Mouse (Mus musculus) lung, postnatal 4 days (tissue): ENCODE measurements at regions not wholly inside any gene's neighbourhood (a gene's known extent, or its start where the extent isn't known, plus 50 kb on each side); places are given as distances from the start of the nearest gene placed in this dataset.

Source experiments
- DNase-seq, 2 experiments: peaks; one replicate each; pipeline ENCODE4 v3.0.0; 2021

- DNase-seq, result no peak
These were observed 60.9 kb upstream of the Foxa2 start for GRCm38 (mm10) chr2:148107607-148108115.

GRCm38 (mm10) chr2:148110149-148110548 is 63.4 kb upstream of the Foxa2 start:
- no peak for DNase-seq

DNA sequence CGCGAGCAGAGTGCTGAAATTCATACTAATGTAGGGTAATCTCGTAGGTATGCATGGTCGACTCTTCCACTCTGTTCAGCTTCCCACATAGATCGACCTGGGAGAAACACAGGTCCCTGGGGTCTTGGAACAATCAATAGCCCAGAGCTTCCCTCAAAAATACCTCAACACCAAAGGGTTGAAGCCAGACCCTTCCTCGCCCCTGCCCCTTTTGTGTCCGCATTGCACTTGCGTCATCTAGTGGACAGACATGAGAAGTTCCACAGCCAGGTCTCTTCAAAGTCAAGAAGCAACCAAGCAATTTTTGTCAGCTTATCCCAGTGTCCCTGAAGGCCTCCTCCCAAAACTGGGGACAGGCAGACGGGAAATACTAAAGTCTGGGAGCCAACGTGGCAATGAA is 65.1 kb upstream of the Foxa2 start:
- DNase-seq, result peak; percentile 20 to 21

DNA sequence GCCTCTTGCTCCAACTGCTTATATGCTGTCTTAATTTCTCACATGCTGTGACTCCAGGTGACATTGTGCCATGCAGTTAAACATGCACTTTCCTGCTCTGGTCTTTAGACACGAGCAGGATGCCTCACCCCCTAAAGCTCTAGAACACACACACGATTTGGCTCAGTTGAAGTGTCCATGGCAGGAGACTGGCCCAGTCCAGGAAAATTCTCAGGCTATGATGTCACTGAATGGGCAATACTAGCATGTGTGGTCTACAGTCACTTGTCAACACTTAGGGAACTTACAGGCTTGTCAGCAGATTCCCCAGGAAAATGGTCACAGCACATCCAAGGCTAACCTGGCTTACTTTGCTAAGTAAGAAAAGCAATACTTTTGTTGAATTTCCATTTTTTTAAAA is 66.4 kb upstream of the Foxa2 start:
- DNase-seq, result no peak

- peak; percentile 30 to 38 for DNase-seq
These were observed 67.8 kb upstream of the Foxa2 start for GRCm38 (mm10) chr2:148114600-148114999.

DNA sequence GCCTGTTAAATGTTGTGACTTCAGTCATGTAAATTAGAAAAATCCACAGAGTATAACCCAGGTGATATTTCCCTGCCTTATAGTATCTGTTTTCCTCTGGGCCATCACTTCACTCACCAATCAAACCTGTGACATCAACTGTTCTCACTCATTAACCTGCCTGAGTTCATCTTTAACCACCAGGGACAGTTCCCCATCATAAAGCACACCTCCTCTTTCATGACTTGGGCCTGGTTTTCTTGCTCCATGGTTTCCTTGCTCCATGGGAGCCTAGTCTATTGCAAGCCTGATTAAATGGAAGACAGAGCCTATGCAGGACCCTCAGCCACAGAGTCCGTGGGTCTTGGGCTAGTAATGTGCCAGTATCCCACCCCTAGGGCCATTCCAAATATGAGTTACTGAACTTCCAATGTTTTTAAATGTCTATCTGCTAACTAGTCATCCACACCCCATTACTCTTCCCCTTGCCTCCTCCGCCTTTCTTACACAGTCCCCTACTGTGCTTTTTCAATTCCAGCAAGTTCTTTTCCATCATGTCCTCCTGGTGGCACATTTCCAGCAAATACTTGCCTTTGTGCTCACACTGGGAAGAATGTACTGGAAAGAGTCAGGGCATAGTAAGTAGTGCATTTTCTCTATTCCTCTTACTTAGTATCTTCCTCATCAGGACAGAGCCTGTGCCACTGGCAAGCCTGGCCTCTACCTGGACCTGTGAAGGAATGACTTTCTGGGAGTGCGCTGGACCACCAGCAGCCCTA is 69.4 kb upstream of the Foxa2 start:
- no peak for DNase-seq

DNA sequence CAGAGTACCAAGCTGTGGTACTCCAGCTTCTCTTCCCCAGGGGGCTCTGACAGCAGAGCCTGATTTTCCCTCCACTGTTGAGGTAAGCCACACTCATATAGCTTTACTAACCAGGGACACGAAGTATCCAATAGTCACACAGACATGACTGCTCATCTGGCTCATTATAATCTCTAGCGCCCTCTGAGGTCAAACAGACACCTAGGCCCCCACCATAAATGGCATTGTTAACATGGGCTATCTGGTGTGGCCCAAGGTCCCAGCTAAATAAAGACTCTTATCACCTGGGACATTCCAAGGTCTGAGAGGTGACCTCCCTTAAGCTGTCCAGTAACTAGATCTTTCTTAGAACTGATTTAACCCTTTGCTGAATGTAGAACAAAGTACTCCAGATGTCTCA is 70.7 kb upstream of the Foxa2 start:
- DNase-seq, result no peak

GRCm38 (mm10) chr2:148121885-148122876 is 75.4 kb upstream of the Foxa2 start:
- DNase-seq, result peak; percentile 48 to 60

GRCm38 (mm10) chr2:148123780-148124179 is 77.0 kb upstream of the Foxa2 start:
- DNase-seq, result no peak

- DNase-seq, result no peak
These were observed 87.0 kb upstream of the Foxa2 start for GRCm38 (mm10) chr2:148133811-148134210.

DNA sequence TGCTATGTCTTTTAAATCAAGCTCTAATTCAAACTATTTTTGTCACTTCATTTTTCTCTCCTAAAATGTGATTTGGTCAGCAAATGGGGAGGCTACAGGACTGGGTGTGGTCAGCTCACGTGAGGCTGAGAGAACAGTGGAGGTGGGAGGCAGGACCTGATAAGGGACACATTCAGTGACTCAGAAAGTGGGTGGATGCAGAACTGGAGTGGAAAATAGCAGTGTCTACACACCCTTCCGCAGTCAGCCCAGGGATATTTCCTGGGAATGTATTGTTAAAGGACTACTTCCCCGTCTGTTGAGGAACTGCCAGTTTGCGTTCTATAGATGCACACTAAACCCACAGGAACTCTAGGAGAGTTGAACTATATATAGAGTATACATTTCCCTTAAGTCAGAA is 95.2 kb upstream of the Foxa2 start:
- DNase-seq, result peak; percentile 18 to 29

- no peak for DNase-seq
These were observed 98.0 kb upstream of the Foxa2 start for GRCm38 (mm10) chr2:148144816-148145215.

- DNase-seq, result no peak
These were observed 101.5 kb upstream of the Foxa2 start for GRCm38 (mm10) chr2:148148272-148148671.

DNA sequence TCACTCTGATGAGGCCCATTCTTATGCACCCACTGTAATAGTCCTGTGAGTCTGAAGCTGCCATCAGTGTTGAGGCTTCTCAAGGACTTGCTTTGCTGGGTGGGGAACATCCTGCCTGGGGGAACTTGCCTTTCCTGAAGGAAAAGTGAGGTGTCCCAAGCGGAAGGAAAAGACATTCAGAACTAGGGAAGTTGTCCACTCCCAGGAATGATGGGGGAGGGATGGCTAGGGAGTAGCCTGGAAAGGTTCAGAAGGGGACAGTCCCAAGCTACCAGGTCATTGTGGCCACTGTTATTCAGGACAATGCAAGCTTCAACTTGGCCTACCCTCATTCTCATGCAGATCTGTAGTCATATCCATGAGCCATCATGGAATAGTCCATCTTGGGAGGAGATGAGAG is 102.7 kb upstream of the Foxa2 start:
- peak; percentile 21 to 26 for DNase-seq

DNA sequence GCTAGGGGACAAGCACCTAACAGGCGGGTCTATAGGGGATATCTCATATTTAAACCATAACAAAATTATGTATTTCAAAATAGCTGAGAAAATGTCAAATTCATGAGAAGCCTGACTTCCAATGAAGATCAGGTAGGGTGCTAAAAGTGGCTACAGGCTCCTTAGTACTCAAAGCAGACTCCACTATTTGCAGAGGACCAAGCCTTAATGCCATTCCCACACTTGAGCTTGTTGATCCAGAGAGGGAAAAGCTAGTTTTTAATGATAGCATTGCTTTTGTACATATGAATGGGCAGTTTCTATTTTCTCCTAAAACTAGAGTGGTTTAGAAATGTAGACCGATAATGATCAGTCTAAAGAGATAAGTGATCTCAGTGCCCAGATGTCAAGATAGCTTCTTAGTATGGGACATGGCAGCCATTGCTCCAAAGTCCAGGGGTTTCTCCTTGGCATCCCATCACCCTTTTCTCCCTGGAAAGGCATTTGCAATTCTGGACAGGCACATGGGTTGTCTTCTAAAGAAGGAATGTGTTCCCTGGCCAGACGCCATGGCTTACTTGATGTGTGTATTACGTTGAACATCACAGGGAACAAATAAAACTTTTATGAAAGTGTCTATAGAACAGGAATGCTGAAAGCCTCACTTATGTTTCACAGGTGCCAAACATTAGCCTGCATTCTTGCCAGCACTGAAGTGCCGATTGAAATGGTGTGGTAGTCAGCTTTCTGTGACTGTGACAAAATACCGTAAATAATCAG is 106.9 kb upstream of the Foxa2 start:
- DNase-seq, result peak; percentile 21 to 28

DNA sequence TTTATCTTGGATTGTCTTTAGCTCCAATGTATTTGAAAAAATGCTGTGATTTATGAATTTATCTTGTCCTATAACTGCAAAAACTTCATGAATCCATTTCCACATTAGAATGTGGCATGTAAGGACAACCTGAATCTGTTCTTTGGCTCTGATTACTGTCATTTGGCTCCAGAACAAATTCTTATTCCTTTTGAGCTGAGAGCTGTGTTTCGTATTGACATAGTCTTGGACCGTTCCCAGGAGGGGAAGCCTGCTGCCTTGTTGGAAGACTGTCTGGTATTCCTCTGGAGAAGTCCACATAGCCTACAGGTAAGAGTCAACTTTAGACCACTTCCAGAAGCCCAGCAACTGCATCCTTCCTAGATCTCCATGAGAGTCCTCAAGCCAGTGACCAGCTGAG is 109.4 kb upstream of the Foxa2 start:
- DNase-seq, result no peak

DNA sequence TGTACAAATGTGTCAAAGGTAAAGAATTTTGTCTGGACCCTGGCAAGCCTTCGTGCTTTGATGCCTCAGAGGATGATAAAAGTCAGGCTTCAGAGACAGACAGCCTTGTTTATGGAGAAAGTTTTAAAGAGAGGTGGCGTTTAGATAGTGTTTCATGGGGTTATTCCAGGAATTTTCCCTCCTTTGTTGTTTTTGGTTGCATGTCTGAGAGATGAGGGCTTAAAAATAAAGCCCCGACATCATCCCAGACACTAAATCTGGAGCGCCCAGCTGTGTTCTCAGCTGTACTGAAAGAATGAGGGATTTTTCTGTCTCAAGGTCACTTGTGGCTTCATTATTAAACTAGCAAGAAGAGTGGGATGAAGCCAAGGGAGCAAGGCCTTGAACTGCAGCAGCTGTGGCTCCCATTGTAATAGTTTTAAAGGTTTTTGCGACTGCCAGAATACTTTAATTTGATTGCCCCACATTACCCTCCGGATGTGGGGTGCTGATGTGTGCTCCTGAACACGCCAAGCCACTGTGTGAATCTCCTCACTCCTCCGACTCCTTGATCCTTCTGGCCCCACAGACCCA is 112.3 kb upstream of the Foxa2 start:
- no peak for DNase-seq

DNA sequence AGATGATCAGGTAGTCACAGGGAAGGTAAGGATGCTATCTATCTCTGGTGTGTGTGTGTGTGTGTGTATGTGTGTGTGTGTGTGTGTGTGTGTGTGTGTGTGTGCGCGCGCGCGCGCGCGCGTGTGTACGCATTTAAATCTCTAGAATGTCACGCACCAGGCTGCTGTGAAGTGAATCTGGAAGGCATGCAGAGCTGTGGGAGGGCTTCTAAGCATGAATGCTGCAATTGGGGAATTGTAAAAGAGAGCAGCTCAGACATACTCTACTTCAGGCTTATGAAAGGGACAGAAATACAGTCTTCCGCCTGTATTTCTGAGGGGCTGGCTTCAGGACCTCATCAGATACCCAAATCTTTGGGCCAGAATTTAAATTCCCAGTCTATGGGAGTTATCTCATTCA is 114.2 kb upstream of the Foxa2 start:
- no peak for DNase-seq

GRCm38 (mm10) chr2:148161966-148162365 is 115.2 kb upstream of the Foxa2 start:
- DNase-seq, result no peak

GRCm38 (mm10) chr2:148162562-148162961 is 115.8 kb upstream of the Foxa2 start:
- DNase-seq, result no peak

DNA sequence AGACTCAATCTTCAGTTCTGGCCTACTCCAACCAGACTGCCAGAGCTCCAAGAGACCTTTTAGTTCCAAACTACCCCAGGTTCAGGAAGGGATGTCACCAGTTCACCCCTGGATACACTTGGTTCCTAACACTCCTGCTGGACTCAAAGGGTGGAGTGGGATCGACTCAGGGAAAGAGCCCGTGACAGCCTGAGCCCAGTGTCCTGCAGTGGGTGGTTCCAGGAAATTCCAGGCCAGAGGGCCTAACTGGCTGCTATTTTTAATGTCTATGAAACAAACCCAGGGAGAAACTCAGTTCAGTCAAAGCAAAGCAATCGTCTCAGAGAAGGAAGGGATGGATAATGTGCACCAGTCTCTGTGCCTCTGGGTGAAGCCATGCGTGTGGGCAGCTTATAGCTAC is 124.3 kb upstream of the Foxa2 start:
- DNase-seq, result peak; percentile 42 to 66

DNA sequence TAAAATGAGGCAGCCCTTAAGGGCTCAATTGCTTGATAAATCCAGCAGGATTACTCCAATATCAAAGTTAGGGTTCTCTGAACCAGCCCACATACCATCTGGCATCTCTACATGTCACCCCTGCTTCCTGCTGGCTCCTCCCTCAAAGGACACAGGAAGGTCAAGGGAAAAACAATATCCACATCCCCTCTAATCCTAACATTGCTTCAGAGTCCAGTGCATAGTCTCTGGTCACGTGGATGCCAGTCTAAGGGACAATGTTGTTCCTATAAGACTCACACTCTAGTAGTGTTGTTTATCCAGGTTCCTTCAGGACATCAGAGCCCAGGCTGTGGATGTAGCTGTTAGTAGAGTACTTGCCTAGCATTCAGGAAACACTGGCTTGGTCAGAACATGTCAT is 124.9 kb upstream of the Foxa2 start:
- peak; percentile 25 to 26 for DNase-seq
